Mouse (Mus musculus): ENCODE data around the gene Cd151.

The Cd151 gene

DNA sequence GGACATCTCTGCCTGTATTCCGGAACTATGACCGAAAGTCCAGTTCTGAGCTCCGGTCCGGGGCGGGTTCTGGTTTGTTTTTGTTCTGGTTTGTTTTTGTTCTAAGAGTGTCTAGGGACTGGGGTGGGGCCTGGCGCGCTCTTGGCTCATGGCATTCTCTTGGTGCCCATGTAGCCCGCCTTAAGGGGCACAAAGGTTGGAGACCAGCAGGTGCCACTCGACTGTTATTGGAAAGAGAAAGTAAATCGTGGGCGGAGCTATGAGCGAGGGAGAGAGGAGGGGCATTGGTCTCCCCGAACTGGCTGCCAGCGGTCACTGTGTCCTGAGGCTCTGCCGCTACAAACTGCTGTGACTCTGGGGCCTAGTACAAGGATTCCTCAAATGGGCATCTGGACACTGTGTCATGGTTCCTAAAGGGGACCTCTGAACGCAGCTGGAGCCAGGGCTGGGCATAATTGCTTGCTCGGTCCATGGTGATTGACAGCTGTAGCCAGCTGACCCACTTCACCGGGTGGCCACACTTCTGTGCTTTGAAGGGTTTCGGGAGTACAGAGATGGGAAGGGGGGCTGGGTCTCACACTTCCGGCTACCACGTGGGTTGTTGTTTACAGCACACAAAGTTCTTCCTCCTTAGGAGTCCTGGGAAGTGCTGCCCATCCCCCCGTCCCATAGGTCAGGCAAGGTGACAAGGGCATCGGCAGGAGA, 11.4 kb upstream of the Cd151 start:
- ATAC-seq (ENCODE audit: insufficient number of reproducible peaks, low FRiP score, low TSS enrichment) = peak; percentile 13; the same call in 1 of the 2 replicates

DNA sequence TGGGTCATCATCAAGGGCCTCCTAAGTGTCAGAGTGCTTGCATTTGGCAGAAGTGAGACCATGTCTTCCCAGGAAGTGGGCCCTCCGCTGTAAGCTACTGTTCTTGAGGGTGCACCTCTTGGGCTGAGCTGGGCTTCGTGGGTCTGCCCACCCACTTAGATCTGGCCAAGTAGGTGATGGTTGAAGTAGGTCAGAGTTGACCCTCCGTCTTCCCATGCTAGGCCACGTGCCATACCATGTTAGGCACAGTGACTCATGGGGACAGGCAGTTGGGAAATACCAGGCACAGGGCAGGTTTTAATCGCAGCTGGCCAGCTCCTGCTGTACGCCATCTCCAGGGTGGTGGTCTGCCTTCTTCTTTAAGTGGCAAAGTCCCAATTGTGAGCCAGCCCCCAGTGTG, 10.5 kb upstream of the Cd151 start:
- no peak for ATAC-seq (ENCODE audit: insufficient number of reproducible peaks, low FRiP score, low TSS enrichment)

DNA sequence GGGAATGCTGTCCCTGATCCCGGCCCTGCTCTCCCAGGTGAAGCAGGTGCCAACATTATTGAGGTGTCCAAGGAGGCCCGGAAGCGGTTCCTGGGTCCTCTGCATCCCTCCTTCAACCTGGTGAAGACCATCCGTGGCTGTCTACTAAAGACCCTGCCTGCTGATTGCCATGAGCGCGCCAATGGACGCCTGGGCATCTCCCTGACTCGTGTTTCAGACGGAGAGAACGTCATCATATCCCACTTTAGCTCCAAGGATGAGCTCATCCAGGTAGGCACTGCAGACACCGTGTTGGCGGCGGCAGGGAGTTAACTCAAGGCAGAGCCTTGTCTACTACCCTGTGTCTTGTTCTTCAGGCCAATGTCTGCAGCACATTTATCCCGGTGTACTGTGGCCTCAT, 10.0 kb upstream of the Cd151 start:
- no peak for ATAC-seq (ENCODE audit: insufficient number of reproducible peaks, low FRiP score, low TSS enrichment)

GRCm38 (mm10) chr7:141457986-141458660, 9.1 kb upstream of the Cd151 start:
- ATAC-seq (ENCODE audit: insufficient number of reproducible peaks, low FRiP score, low TSS enrichment) = no peak

- no peak for ATAC-seq (ENCODE audit: insufficient number of reproducible peaks, low FRiP score, low TSS enrichment)
Observed at GRCm38 (mm10) chr7:141458661-141459060, 8.5 kb upstream of the Cd151 start.

DNA sequence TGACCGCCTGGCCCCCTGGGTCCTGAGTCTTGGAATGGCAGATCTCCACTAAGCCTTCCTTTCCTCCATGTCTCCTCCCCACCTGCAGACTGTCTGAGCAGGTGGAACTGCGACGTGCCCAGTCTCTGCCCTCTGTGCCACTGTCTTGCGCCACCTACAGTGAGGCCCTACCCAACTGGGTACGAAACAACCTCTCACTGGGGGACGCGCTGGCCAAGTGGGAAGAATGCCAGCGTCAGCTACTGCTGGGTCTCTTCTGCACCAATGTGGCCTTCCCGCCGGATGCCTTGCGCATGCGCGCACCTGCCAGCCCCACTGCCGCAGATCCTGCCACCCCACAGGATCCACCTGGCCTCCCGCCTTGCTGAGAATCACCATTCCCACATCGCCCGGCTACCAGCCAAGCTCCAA, 7.9 kb upstream of the Cd151 start:
- ATAC-seq (ENCODE audit: insufficient number of reproducible peaks, low FRiP score, low TSS enrichment) = peak; percentile 2; the same call in 1 of the 2 replicates

- ATAC-seq (ENCODE audit: insufficient number of reproducible peaks, low FRiP score, low TSS enrichment) = no peak
Observed at GRCm38 (mm10) chr7:141460001-141460390, 7.2 kb upstream of the Cd151 start.

DNA sequence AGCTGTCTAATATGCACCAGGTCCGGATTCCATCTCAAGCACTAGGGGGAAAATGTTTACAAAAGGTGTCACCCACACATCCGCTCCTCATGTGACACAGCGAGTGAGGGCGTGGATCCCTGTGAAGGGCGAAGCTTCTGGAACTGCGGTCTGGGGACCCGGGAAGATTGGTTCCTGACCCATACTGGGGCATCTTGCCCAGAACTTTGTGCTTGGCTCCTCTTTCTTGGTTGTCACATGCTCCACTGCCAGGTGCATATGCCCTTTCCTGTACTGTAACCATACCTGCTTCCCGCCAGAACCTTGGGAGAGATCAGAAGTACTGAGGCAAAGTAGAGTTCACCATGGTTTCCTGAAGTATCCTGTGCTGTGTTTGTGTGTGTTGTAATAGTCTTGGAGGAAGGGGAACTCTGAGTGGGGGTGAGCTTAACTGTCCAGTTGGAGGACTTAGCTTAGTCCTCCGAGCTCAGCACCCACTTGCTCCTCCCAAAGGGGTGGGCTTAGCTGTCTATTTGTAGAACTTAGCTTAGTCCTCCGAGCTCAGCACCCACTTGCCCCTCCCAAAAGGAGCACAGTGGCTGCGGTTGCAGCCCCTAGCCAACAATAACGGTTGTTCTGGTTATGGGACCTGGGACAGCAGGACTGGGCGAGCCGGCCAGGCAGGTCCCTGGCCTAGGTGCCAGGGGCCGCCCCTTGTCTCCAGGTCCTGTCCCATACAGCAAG, 6.6 kb upstream of the Cd151 start, which contains the start of gene Cracr2b:
Cracr2b (plus strand) TSS at position 704 of the 723 bp plus-strand sequence.
- no peak for ATAC-seq (ENCODE audit: insufficient number of reproducible peaks, low FRiP score, low TSS enrichment)

- ATAC-seq (ENCODE audit: insufficient number of reproducible peaks, low FRiP score, low TSS enrichment) = no peak
Observed at GRCm38 (mm10) chr7:141461521-141462332, 5.5 kb upstream of the Cd151 start.

- no peak for ATAC-seq (ENCODE audit: insufficient number of reproducible peaks, low FRiP score, low TSS enrichment)
Observed at GRCm38 (mm10) chr7:141462333-141462821, 4.8 kb upstream of the Cd151 start.

DNA sequence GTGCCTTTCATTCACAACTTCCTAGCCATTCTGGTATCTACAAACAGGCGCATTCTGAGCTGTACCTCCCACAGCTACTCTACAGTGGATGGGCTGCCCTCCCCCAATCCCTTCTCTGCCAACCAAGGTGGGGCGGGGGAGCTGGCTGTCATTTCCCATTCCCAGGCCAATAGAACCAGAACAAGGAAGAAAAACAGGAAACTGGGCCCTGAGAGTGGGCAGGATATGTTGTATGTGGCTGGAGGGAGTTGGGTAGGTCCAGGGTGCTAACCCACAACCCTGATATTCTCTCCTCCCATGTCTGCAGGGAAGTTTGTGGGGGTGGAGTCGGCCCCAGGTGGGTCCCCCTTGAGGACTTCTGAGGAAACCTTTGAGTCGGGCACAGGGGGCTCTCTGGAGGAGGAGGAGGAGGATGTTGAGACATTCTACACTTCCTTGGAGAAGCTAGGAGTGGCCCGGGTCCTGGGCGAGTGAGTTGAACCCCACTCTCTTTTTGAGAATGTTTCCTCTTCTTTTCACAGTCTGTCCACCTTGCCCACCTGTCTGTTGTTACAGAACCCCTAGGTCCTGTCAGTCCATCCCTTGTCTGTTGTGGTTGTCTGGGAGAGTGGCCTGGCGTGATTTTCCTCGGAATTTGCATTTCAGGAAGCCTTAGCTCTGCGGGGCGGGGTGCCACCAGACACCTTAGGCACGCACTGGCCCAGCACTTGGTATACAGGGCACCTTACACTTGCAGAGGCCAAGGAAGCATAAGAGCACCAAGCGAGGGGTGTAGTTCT, 3.2 kb upstream of the Cd151 start:
- ATAC-seq (ENCODE audit: insufficient number of reproducible peaks, low FRiP score, low TSS enrichment) = no peak

GRCm38 (mm10) chr7:141464603-141465201, 2.5 kb upstream of the Cd151 start:
- no peak for ATAC-seq (ENCODE audit: insufficient number of reproducible peaks, low FRiP score, low TSS enrichment)

DNA sequence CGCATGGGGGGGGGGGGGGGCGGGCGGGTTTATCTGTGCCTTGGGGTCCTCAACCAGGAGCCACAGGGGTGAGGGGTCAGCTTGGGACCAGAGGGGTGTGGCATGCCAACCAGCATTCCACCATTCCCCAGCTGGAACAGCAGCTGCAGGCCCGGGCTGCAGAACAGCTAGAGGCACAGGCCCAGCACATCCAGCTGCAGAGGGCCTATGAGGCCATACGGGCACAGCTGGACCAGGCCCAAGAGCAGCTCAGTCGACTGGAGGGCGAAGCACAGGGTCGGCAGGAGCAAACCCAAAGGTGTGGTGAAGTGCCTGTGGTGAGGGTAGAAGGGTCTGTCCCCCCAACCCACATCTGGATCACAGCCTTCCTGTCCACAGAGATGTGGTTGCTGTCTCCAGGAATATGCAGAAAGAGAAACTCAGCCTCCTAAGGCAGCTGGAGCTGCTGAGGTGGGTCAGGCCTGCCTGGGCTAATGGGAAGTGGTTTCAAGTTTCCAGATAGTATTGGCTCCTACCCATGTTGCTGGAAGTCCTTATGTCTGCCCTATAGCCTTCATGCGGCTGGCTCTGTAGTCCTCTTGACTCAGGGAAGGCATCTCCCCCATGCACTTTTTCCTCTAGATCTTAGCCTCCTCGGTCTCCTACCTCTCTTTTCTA, 1.7 kb upstream of the Cd151 start:
- no peak for ATAC-seq (ENCODE audit: insufficient number of reproducible peaks, low FRiP score, low TSS enrichment)

GRCm38 (mm10) chr7:141466045-141466394, 1.2 kb upstream of the Cd151 start:
- no peak for ATAC-seq (ENCODE audit: insufficient number of reproducible peaks, low FRiP score, low TSS enrichment)

- ATAC-seq (ENCODE audit: insufficient number of reproducible peaks, low FRiP score, low TSS enrichment) = no peak
Observed at GRCm38 (mm10) chr7:141466607-141467148, 514 bp upstream of the Cd151 start.

- ATAC-seq (ENCODE audit: insufficient number of reproducible peaks, low FRiP score, low TSS enrichment) = no peak
Observed at GRCm38 (mm10) chr7:141468164-141468521, 951 bp downstream of the Cd151 start.

DNA sequence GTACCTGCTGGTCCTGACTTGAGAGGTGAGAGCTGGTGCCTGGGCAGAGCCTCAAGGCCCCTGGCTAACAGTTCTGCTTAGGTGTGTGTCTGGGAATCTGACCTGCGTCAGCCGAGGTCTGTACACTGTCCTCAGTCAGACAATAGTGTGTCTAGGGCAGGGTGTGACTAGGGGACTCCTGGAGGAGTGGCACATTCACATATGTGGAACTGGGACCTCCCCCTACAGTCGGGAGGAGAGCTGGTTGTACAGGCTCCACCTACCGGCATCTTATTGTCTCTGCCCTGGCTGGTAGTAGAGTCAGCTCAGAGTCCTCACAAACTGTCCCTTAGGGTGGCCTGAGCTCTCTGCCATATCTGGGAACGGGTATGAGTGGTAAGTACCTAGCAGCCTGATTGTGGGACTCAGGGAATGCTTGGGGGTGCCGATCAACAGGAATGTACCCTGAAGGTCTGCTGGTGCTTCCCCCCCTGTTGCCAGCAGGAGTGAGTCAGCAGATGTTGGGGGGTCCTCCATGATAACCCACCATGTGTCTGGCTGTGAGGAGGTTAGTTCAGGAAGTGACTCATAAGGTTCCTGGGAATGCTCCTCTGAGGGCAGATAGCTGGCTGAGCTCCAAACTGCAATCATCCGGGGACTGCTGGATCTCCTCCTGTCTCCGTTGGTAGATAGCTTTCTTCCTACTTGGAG, 1.5 kb downstream of the Cd151 start:
- peak; percentile 31; the same call in 1 of the 2 replicates for ATAC-seq (ENCODE audit: insufficient number of reproducible peaks, low FRiP score, low TSS enrichment)

DNA sequence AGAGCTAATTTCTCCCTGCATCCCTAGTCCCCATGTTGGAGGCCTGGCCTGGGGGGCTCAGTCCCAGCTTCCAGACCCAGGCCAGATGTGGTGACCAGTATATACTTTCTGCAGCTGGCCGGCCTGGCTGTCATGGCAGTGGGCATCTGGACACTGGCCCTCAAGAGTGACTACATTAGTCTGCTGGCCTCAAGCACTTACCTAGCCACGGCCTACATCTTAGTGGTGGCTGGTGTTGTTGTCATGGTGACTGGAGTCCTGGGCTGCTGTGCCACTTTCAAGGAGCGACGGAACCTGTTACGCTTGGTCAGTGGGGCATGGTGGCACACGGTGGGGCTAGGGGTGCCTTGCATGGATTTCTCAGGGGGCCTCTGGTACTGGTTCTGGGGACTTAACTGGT, 2.2 kb downstream of the Cd151 start:
- ATAC-seq (ENCODE audit: insufficient number of reproducible peaks, low FRiP score, low TSS enrichment) = no peak
